Mouse (Mus musculus) spleen, embryonic (tissue): Measurements from ENCODE around the gene Prr5l.

Experiments used
- CTCF ChIA-PET: fragments of 350-600 bp; sonication (Branson Sonifier 250); formaldehyde crosslinking; loops from one replicate; lab custom pipeline; 2022; lab: Charles Lee

The Prr5l gene

DNA sequence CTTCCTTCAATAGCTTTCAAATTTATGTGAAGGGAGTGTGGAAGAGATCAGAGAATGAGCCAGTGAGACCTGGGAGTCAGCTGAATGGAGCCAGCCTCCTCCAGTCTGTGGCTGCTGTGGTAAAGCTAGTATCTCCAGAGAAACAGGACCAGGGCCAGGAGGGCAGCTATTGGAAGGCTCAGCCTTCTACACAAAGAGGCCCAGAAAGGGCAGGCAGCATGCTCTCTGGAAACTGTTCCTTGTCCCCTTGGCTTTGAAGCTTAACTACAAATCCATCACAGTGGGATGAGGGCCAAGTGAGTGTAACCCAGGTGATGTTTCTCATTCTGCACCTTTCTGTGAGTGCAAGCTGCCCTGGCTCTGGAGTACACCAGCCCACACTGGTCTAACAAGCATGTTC lies 155.0 kb downstream of the Prr5l start:
- CTCF ChIA-PET: no interaction called here

DNA sequence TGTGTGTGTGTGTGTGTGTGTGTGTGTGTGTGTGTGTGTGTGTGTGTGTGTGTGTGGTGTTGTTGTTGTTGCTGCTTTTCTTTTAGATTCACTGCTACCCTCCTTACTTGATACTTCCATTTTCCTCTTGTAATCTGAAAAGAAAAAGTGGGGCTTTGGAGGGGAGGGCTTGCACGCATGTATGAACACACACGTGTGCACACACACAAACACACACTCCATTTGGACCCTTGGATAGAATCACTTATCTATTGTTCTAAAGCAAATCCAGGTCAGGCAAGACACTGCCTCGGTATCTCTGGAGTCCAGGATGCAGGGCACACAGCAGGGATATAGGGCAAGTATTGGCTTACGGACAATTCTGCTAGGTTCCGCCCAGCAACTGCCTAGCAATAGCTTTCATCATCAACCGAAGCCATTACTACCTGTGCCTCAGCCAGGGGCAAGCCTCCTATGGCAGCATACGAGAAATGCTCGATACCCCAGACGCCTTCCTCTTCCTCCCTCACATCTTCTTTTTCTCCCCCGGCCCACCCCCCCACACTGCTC lies 159.4 kb downstream of the Prr5l start:
- CTCF ChIA-PET: no interaction called here

DNA sequence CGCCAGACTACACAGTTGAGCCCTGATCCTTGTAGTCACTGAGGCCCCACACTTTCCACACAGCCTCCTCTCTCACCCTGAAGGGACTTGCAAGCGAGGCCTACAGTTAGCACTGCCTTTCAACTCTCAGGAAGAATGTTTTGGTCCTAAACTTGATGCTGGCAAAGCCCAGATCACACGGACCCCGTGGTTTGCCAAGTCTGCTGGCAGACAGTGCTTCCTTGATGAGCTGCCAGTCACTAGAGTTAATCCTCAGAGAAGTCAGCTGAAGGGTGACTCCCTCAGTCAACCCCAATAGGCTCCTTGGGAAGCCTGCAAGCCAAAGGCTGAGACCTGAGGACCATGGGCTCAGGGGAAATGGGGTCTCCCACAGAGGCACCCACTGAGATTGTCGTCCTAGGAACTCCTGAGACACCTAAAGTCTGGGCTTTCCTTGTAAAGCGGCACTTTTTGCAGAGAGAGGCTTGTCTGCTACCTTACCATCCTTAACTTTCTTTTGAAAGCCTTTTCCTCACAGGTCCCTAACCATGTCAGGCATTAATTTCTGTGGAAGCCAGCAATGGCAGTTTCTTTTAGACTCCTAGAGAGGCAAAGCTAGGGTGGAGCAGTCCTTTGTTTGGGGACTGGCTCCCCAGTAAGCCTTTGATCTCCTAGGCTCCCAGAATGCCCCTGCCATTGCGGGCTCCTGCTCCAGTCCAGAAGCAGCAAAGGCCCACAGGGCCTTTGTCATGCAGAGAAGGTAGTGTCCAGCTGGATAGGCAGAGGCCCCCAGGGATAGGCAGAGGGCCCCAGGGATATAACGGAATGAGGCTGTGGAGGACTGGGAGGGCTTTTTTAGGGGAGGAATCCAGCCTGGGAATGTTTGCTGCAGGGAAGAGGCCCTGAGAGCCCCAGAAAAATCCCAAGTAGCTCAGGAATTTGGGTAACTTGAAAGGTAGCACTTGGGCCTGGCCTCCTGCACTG lies 160.2 kb downstream of the Prr5l start:
- CTCF ChIA-PET: no interaction called here

DNA sequence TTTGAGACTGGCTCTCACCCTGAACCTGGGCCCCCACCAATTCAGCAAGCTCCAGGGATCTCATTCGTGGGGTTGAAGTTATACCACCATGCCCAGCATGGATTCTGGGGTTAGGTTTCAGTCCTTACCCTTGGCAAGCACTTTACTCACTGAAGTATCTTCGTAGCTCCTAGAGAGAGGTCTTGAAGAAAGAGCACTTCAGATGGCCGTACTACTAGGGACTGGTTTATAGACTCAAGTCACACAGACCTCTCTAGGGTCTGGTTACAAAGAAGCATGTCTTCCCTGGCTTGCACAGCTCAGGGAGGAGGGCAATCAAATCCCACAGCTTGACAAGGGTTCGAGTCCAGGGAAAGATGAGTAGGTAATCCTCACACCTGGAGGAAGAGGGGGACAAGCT lies 161.0 kb downstream of the Prr5l start:
- CTCF ChIA-PET: no interaction called here

DNA sequence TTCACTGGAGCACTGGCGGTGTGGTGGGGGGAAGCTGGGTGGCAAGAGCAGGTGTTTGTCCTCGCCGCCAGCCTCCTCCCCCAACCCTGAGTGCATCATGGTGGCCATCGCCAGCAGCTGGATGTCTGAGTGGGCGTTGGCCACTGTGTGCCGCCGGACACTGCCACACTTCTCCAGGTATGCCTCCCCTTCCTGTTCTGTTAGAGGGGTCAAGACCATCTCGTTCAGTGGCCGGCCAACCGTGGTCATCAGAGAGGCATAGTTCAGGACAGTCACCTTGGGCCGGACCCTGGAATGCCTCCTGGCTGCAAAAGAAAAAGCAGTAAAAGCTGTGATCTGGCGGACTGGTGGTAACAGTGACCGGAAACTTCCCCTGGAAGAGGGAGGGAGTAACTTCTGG lies 165.7 kb downstream of the Prr5l start:
- CTCF ChIA-PET: interaction anchor here (0.6 kb wide), 1 partner anchor 1593 kb away, joined by 15 read pairs; no protein-coding TSS in a partner anchor

DNA sequence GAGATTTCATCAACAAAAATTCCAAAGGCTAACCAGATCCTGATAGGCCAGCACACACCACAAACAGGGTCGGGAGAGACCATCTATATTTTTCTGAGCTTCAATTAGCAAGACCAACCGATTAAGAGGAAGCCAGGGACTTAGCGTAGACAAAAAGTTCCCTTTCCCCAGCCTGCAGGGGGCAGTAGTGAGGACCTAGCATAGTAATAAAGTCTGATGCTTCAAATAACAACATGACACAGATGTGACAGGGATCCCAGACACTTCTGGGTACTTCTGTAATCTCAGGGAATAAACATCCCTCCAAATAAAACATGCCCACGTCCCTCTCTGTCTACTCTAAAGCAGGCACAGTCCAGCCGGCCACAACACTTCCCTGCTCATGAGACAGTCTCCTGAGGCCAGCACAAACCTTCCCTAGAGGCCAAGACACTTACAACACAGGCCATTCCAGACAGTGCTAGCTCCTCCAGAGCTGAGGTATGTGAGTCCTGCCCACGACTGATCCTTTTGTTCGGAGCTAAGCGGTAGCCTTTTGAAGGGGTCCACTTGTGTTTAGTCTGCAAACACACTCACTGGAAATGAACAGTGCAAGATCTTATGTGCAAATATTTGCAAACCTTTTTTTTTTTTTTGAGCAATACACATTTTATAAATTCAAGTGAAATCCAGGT lies 167.0 kb downstream of the Prr5l start:
- CTCF ChIA-PET: no interaction called here

DNA sequence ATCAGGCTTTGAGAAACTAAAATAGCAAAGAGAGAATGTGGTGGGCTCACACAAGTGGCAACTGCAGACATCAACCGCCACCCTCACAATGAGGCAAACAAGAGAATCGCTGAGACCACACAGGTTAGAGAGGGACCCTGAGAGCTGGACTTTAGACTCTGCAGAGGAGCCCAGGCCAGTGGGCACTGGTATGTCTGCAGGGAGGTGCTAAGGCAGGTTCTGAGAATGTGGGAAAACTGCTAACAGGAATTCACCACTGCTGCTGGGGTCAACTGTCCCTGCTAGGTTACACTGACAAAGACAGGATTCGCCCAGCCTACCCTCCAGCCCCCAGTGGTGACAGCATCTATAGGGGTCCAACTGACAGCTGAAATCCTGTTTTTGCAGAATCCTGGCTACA lies 171.2 kb downstream of the Prr5l start:
- CTCF ChIA-PET: interaction anchor here (0.6 kb wide), 1 partner anchor 80 kb away, joined by 7 read pairs; no protein-coding TSS in a partner anchor

DNA sequence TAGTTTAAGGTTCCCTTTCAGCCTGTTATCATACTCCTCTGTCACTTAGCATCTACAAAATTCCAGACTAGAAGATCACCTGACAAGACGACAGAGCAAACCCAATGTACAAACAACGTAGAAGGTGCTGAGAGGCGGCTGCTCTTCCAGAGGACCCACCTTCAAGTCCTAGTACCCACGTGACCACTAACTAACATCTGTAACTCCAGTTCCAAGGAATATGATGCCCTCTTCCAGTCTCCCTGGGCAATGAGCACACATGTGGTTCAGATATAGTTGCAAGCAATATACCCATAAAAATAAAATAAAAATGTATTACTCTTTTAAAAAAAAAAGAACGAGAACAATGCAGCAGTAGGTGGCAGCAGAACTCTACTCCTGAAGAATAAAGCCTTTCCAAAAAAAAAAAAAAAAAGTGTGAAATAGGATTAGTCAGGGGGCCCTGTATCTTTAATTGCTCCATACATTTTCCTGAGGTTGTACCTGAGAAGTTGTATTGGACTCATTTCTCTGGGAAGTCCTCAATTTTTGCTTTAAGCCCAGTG lies 176.8 kb downstream of the Prr5l start:
- CTCF ChIA-PET: interaction anchor here (0.5 to 1.3 kb wide), 3 partner anchors 13 to 318 kb away, joined by 3 to 18 read pairs (median 4); no protein-coding TSS in a partner anchor

DNA sequence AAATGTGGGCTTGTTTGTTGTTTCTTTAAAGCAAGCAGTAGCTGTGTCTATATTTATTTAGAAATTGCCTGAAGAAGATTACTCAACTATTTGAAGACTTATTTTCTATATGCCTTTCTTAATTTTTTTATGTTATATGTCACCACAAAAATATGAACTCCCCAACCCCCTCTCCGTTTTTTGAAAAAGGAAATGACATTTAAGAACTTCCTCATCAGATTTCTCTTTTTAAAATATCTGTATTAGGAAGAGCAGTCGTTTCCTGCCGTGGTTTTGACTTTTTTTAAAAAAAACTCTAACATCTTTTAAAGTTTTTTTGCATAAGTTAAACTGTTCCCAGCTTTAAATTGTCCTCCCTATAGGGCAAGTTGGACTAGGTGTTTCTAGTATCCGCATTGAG lies 183.5 kb downstream of the Prr5l start:
- CTCF ChIA-PET: interaction anchor here (0.8 kb wide), 1 partner anchor 109 kb away, joined by 9 read pairs; no protein-coding TSS in a partner anchor

DNA sequence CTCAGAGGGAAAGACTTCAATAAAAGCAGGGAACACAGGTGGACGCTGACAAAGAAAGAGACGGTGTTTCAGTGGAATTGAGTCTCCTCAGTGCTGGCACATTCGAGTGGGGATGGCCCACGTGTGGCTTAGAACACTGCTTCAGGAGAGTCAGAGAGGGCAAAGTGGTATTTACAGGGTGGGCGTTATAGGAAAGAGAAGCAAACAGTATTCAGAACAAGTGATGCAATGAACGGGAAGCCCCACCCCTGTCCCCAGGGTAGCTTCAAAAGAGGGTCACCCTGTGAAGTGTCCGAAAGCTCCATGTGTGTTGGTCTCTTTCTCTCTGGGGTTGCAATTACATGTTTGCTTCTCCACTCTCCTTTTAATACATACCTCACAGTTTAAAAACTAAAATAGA lies 187.2 kb downstream of the Prr5l start:
- CTCF ChIA-PET: no interaction called here

DNA sequence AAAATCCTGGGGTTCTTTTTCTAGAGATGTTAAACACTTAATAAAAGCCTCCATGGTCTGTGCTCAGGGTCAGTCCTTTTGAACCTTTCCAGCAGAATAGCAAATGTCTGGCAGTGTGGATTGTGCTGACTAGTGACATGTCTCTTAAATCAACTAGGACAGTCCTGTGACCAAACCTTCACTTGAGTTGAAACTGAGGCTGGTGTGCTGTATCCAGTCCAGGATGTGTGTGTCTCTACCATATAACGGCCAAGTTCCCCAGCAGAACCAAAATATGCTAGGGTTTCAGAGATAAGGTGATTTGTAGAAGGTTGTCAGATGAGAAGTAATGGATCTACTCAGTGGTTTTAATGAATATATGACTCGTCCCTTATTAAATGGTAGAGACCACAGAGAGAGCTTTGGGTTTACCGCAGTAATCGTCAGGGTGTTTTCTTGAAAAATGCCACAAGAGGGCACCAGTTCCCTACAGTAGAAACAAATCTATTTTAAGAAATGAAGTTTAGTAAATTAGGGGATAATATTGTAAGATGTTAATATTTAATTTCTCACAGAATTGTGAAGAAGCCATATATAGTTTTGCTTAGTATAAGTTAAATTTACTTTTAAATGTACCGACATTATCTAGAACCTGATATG lies 189.1 kb downstream of the Prr5l start:
- CTCF ChIA-PET: interaction anchor here (0.6 to 1.6 kb wide), 3 partner anchors 13 to 256 kb away, joined by 3 read pairs; no protein-coding TSS in a partner anchor

DNA sequence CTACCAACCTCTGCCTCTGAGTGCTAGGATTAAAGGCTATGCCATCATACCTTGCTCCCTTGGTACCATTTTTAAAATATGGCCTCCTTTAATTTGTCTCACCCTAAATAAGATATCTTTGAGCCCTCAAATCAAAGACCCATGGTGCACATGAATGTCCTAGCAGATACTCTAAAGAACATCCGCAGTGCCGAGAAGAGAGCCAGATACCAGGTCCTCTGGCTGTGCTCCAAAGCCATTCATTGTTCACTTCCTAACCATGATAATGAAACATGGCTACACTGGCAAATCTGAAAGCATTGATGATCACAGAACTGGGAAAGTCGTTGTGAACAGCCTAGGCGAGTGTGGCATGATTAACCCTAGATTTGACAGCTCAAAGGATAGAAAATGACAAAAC lies 189.8 kb downstream of the Prr5l start:
- CTCF ChIA-PET: interaction anchor here (0.6 to 1.6 kb wide), 4 partner anchors 13 to 256 kb away, joined by 3 to 8 read pairs (median 3); no protein-coding TSS in a partner anchor

DNA sequence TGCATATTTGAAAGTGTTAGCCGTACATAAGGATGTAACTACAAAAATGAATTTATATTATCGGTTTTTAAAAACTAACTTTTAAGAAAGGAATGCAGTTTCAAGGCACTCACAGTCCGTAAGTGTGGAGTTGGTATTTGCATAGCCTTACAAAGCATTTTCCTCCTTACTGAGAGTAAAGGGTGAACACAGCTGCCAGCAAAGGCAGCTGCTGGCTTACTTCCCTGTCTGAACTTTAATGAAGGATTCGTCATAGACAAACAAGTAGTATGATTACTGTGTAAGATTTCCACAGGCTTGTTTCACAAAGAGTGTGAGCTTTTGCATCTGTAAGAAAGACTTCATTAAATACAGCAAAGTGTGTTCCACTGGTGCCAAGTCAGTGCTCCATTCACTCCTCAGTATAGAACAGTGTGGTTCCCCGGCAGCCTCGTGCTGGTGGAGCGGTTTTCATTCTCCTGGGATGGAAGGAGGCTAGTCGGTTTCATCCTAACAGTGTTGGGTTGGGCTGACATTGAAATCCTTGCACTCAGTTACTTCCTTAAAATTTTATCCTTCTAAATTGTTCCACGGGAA lies 192.5 kb downstream of the Prr5l start:
- CTCF ChIA-PET: no interaction called here

DNA sequence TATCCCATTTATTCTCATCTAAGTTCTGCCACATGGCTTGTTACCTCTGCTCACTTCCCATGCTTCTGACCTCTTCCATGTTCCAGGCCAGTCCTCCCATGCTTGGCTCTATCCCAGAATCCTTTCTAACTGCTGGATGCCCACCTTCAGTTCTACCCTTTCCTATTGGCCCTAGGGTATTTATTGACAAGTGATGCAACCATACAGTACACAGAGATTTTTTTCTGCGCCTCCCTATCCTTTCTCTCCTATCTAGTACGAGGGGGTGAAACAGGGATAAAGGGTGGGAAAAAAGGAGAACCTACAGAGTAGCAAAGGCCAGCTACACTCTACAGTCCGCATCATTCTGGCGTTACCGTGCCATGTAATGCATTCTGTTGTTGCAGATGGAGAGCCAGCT lies 194.8 kb downstream of the Prr5l start:
- CTCF ChIA-PET: no interaction called here

DNA sequence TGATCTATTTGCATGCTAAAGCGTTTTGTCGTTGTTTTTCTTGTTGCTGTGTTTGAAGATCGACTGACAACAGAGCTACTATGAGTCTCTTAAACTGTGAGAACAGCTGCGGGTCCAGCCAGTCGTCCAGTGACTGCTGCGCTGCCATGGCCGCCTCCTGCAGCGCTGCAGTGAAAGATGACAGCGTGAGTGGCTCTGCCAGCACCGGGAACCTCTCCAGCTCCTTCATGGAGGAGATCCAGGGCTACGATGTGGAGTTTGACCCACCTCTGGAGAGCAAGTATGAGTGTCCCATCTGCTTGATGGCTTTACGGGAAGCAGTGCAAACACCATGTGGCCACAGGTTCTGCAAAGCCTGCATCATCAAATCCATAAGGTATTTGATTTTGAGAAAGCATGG lies 198.4 kb downstream of the Prr5l start:
- CTCF ChIA-PET: no interaction called here

DNA sequence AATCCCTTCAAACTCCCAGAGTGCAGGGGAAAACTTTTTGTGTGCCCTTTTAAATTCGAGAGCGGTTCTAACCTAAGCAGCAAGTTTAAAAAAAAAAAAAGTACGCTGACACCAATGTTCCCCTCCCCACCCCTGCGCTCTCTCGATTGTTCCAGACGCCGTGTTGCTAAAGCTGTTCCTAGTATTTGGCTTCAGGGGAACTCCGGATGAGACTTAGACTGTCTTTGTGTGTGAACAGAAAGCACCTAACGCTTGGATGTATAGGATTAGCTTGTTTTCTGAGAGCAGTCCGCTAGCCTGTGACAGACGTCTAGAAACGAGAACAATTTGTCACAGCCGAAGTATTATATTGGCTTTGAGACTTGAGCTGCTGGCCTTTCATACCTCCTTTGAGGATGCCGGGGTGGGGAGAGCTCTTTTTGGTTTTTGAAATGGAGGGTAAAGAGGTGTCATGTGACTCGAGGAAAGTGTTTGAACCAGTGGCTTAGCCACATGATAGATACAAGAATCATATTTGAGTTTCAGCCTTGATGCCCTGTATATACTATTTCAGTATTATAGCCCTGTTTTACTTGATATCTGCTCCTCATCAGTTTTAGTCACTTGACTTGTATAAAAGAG lies 203.6 kb downstream of the Prr5l start:
- CTCF ChIA-PET: interaction anchor here (0.5 kb wide), 1 partner anchor 13 kb away, joined by 8 read pairs; no protein-coding TSS in a partner anchor

DNA sequence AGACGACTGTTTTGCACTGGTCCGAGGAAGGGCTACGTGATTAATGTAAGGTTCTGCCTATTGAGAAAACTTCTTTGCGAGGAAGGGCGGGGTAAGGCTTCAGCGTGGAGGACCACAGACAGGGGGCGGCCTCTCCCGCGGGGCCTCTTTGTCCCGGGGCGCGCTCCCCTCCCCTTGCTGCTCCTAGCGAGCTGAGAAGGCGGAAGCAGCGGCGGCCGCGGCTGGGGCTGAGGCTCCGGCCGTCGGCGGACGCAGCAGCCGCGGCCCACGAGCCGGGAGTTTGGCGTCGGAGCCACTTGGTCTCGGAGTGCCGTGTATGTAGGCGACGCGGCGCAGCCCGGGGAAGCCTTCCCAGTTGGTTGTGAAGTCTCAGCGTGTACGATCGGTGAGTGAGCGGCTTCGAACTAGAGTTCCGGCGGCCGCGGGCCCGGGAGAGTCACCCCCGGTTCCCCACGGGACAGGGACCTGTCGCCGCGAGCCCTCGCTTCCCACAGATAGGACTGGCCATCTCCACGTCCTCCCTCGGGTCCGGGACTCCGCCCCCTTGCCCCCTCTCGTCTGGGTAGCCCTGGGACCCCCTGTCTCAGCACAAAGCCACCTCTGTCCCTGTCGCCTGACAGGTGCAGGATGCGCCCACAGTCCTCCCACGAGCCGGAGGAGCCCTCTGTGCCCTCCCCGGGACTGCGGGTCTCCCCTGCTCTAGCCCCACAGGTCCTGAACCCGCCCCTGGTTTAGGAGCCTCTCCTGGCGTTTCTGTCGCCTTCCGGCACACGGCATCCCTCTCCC lies 204.4 kb downstream of the Prr5l start, which contains the start of gene Traf6:
Gene Traf6, plus strand, starts transcription at position 194 of the 786 bp plus-strand sequence.
- CTCF ChIA-PET: interaction anchor here (0.5 to 0.6 kb wide), 2 partner anchors 14 to 21 kb away, joined by 3 to 8 read pairs; no protein-coding TSS in a partner anchor

DNA sequence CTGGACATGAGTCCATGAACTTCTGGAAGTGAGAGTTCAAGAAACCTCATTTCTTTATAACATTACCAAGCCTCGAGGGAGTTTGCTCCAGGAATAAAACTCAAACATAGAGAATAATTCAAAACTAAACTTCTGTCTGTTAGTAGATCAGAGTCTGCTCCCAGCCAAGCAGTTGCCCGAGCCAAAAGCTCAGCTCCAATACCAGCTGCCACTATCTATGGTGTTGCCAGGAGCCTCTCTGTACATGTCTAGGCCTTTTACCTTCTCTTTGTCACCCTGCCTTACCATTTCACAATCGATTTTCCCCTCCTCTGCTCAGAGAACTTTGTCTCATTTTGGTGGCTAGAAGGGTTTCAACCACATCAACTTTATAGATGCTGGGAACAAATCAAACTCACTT lies 209.3 kb downstream of the Prr5l start:
- CTCF ChIA-PET: no interaction called here

DNA sequence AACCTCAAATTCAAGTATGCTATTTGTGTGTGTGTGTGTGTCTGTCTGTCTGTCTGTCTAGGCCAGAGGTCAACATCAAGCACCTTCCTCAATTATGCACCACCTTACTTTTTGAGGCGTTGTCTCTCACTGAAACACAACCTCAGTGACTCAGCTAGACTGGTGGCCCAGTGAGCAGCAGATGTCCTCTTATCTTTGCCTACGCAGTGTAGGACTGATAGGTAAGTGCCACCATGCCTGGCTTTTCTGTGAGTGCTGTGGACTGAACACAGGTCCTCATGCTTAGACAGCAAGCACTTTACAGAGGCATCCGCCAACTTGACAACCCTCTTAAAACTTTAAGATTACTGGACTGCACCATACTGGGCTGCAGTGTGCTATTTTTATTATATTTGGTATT lies 214.1 kb downstream of the Prr5l start:
- CTCF ChIA-PET: interaction anchor here (0.7 kb wide), 1 partner anchor 1654 kb away, joined by 3 read pairs; no protein-coding TSS in a partner anchor
